Mouse (Mus musculus): ENCODE results near the gene Clcnka. TPM values are rescaled to one million over a fixed set of nuclear protein-coding genes. Genes with fewer than 3 reads are reported as not detected.

Gene Clcnka
- not detected in 2 replicates for total RNA-seq (2021)
- long read RNA-seq, experiment 1: 0 reads
- long read RNA-seq, experiment 2: 0 reads

- no peak for DNase-seq
These were observed at the start of gene Clcnka for GRCm38 (mm10) chr4:141398545-141398944. Gene Clcnka (minus strand): TSS chr4:141398724.

DNA sequence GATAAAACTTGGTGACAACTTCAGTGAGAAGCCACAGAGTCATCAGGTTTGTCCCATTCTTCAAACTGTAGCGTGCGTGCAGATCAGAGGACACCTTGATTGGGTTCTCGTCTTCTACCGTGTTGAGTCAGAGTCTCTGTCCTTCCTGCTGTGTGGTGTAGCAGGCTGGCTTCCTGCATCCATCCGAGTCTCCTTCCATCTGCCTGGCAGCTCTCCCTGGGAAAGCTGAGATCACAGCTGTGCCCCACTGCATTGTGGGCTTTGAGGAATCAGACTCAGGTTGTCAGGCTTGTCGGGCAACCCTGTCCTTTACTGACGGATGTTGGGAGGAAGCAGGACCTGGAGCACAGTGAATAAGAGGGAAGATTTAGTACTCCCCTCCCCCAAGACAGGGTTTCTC lies 47.7 kb upstream of the Clcnka start:
- no peak for DNase-seq

GRCm38 (mm10) chr4:141445328-141445720 lies 46.8 kb upstream of the Clcnka start:
- no peak for DNase-seq

GRCm38 (mm10) chr4:141444451-141445327 lies 46.2 kb upstream of the Clcnka start, which contains the start of gene Zbtb17:
Gene Zbtb17 (plus strand): TSS chr4:141444654.
- peak; percentile 94 for DNase-seq

GRCm38 (mm10) chr4:141443641-141444429 lies 45.3 kb upstream of the Clcnka start:
- DNase-seq: peak; percentile 8

DNA sequence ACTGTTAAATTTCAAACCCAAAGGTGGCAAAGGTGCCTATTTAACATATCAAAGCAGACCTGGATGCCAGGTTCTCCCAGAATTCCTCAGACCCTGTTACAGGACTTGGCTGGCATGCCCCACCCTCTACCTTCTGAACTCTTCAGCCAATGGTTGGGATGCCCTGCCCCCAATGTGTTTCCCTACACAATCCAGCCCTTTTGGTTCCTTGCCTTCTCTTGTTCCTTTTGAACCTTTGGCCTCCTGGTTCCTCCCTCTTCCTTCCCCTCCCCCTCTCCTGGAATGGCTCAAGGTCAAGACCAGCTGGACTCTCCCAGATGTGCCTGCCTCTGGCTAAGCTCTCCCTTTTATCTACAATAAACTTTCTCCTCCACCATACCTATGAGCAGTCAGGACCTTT lies 42.4 kb upstream of the Clcnka start:
- DNase-seq: peak; percentile 15

- no peak for DNase-seq
These were observed 40.7 kb upstream of the Clcnka start for GRCm38 (mm10) chr4:141439083-141439803.

DNA sequence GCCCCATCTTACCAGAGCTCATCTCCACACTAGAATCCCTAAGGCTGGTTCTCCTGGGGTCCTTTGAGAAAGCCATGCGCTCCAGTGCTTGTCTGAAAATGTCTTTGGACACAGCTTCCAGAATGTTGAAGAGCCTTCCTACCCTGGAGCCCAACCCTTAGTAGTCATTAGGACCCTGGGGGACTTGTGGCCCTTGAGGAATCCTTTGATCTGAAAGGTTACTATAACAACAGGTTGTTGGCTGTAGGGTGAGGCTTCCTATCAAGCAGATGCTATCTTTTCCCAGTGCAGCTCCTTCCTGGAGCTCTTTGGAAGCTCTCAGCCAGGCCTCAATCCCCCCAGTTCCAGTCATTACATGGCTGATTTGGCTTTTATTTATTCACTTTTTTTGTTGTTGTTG lies 37.5 kb upstream of the Clcnka start, which contains the start of gene Srarp:
Gene Srarp (minus strand): TSS at position 132 of the 400 bp plus-strand sequence.
- DNase-seq: no peak

DNA sequence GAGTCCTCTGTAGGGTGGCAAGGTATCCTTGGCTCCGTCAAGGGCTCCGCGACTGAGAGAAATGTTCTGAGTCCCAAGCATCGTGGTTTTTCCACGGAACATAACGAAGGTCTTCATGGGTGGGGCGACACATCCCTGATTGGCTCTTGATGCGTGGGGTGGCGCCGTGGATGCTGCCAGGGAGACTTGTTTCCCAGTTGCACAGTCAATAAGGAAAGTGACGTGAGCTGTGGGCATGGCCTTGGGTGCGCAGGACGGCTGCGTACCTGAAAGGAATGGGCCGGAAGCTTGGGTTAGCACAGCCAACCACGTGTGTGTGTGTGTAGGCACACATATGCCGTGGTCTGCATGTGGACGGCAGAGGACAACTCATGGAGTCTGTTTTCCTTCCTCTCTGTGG lies 34.7 kb upstream of the Clcnka start:
- no peak for DNase-seq

GRCm38 (mm10) chr4:141432666-141433065 lies 34.1 kb upstream of the Clcnka start:
- DNase-seq: peak; percentile 41

GRCm38 (mm10) chr4:141430997-141431396 lies 32.5 kb upstream of the Clcnka start:
- peak; percentile 86 for DNase-seq

DNA sequence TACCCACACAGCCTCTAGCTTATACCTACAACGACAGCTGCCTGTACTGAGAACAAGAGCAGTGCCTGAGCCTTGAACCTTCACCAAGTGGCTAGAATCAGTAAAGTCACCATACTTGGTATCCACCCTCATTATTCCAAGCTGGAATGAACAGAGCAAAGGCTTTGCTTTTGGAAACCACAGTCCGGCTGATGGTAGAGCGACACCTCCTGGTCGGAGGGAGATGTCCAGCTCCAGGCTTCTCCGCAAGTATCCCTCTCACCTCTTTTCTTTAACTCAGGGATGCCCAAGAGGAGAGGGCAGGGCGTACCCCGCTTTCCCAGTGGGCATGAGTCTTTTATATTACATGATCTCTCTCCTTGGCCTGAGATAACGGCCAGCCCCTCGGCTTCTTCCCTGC lies 31.3 kb upstream of the Clcnka start:
- peak; percentile 77 for DNase-seq

- peak; percentile 39 for DNase-seq
These were observed 30.9 kb upstream of the Clcnka start for GRCm38 (mm10) chr4:141429381-141429780.

DNA sequence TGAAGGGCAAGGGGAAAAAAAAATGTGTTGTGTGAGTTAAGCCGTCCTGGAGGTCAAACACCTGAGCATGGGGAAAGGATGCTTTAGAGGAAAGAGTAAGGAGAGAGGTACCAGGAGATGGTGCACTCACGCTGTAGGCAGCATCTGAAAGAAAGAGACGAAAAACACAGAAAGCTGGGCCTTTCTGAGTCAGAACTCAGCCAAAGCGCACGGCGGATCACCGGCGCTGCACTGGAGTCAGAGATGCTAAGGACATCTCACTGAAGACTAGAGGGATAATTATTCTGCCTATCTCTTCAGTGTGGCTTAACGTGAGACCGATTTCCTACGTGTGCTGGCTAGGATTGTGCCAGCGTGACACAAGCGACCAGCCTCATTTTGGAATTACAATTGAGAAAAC lies 29.4 kb upstream of the Clcnka start:
- no peak for DNase-seq

DNA sequence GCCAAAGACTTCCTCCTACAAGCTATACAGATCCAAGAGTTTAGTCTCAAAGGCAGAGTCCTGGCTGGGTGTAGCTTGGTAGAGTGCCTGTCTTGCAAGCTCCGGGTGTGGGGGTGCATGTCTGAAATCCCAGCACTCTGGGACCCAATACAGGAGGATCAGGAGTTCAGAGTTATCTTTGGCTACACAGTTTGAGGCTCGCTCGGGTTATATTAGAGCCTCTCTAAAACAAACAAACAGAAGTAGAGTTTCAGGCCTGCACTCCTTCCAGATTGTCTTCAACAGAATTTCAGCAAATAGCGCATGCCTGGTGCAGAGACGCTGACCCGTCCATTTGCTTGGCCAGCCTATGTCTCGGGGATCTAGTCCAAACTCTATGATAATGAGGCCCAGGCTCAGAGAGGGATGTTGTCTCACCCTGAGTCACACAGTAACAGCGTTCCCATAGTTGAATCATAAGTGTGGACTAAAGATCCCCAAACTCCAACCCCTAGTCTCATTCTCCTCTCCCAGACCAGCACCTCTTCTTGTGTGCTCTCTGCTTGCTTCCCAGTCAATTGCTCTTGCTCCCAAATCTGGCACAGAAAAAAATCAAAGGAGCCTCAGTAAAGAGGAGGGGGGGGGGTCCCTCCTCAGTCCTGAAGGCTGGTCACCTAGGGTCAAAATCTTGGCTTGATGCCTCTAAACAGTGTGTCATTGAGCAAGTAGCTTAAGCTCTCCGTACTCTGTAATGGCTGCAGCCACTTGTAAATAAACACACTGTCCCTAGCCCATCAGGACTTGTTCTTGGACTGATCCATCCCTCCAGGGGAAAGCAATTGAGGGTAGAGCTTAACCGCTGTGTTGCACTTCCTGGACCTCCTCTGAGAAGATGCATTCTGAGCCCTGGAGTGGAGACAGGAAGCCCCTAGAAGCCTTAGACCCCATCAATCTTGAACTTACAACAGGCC lies 28.5 kb upstream of the Clcnka start:
- DNase-seq: no peak

GRCm38 (mm10) chr4:141425484-141426479 lies 27.3 kb upstream of the Clcnka start:
- DNase-seq: peak; percentile 63

GRCm38 (mm10) chr4:141423691-141424431 lies 25.3 kb upstream of the Clcnka start:
- no peak for DNase-seq

DNA sequence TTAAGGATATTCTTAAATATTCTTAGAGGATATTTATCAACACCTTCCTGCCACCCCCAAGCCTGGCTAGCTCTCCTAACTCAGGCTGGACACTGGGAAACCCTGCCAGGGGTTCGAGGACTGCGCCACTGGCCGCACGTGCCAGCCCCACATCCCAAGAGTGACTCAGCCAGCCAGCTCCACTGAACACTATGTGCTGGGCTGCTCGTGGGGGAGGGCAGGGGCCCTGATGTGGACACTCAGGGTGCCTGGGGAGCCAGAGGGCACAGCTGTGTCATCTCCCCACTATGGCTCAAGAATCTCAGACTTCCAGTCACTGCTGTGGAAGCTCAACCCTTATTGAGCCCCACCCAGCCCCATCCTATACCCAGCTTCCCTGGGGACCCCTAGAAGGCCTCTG lies 24.8 kb upstream of the Clcnka start:
- no peak for DNase-seq

GRCm38 (mm10) chr4:141422841-141423240 lies 24.3 kb upstream of the Clcnka start:
- no peak for DNase-seq

Data from adrenal gland, postnatal 14 days (tissue).